Mouse (Mus musculus): ENCODE results near the gene Lrrc55. TPM values are rescaled to one million over a fixed set of nuclear protein-coding genes. Genes with fewer than 3 reads are reported as not detected.
"Not testable (repeated sequence)": the region's sequence is repeated elsewhere in the genome, so short reads cannot be mapped to it uniquely, and the experiment has no call there.

Lrrc55 gene
- 0.10 and 0.25 TPM in 2 replicates for polyA plus RNA-seq (2015; fragmentation: Nextera tagmentation; extraction: Ambion mirVana)

DNA sequence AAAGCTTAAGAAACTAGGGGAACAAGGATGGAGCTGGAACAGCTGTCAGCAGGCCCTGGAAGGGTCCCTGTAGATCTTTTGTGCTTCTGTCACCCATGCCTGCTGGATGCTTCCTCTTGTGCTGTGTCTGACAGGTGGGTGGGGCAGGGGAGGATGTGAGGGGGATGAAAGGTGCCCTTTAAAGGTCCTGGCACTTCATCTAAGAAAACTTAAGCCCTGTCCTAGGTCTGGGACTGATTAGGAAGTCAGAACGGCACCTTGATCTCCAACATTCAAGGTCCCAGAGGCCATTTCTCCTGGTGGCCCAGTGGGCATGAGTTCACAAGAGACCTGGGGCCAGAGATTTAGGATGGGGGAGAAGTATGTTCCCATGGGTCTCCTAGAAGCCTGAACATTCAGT, at the start of gene Lrrc55:
Gene Lrrc55 (minus strand): TSS at position 297 of the 400 bp plus-strand sequence.
- Histone ChIP-seq H3K4me3 (ENCODE audit: low read depth, low read length) (no peak within 1 kb of the TSS), H3K4me2 (replicated peaks; ENCODE audit: low read depth, low read length) (no peak within 1 kb of the TSS), H3K27me3 (replicated peaks; ENCODE audit: insufficient read depth, low read length) (no peaks in the 10 kb centered on the region), H3K9ac (replicated peaks; ENCODE audit: low read depth) (no peak within 1 kb of the TSS), H3K9me3 (ENCODE audit: low read length) (no peaks in the 10 kb centered on the region), H3K4me1 (ENCODE audit: insufficient read depth, low read depth, low read length) (no peaks in the 10 kb centered on the region), H3K27ac (ENCODE audit: low read length) (no peak within 1 kb of the TSS), H3K36me3 (ENCODE audit: insufficient read depth, low read length) (no peaks in the 10 kb centered on the region)
- WGBS, result 87% methylated on average over 1 of the region's 1 CpGs
- DNase-seq (ENCODE audit: low spot score), result no peak
- no peak for ATAC-seq
- TF ChIP-seq EP300 (IDR thresholded peaks at IDR 0.05), result no peak
- TF ChIP-seq CTCF (IDR thresholded peaks at IDR 0.05), result no peak

DNA sequence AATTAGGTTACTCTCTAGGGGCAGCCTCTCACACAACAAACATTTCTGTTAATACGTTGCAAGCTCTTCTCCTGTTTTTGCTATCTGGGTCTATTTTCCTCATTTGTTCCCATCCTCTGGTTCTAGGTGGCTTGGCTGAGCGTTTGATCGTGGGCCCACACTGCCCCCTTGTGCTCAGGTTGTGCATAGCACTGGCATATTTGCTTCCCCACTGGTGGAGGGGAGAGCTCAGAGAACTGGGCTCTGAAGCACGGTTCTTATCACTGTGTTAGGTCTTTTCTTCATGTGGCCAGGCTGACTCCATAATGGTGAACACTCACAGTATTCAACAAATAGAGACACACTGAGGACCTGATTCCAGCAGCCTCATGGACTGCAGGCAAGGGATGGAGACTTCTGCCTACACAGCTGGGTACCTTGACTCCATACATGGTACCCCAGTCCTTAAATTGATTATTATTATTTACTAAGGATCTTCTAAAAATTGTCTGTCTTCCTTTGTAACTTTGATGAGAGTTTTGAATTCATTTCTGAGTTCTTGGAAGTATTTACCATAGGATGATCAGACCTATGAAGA, 49.6 kb upstream of the Lrrc55 start:
- H3K4me2 ChIP-seq (replicated peaks; ENCODE audit: low read depth, low read length), result no peak overlapping the region
- no peak overlapping the region for H3K9ac ChIP-seq (replicated peaks; ENCODE audit: low read depth)
- 2% methylated on average over 4 of the region's 4 CpGs for WGBS
- no peaks in the 10 kb centered on the region for H3K9me3 ChIP-seq (ENCODE audit: low read length)
- H3K4me1 ChIP-seq (ENCODE audit: insufficient read depth, low read depth, low read length), result no peaks in the 10 kb centered on the region
- H3K27me3 ChIP-seq (replicated peaks; ENCODE audit: insufficient read depth, low read length), result no peaks in the 10 kb centered on the region
- H3K27ac ChIP-seq (ENCODE audit: low read length), result no peak overlapping the region
- ATAC-seq (peak; percentile 43; the same call in 1 of the 2 replicates), DNase-seq (ENCODE audit: low spot score) (peak; percentile 70)
- TF ChIP-seq CTCF (IDR thresholded peaks at IDR 0.05), result peak; percentile 98
- no peak for TF ChIP-seq EP300 (IDR thresholded peaks at IDR 0.05)
- H3K36me3 ChIP-seq (ENCODE audit: insufficient read depth, low read length), result no peaks in the 10 kb centered on the region
- no peak overlapping the region for H3K4me3 ChIP-seq (ENCODE audit: low read depth, low read length)

- Histone ChIP-seq H3K27me3 (replicated peaks; ENCODE audit: insufficient read depth, low read length) (no peaks in the 10 kb centered on the region), H3K4me1 (ENCODE audit: insufficient read depth, low read depth, low read length) (no peaks in the 10 kb centered on the region), H3K4me3 (ENCODE audit: low read depth, low read length) (no peak overlapping the region), H3K36me3 (ENCODE audit: insufficient read depth, low read length) (no peaks in the 10 kb centered on the region), H3K4me2 (replicated peaks; ENCODE audit: low read depth, low read length) (no peak overlapping the region), H3K9me3 (ENCODE audit: low read length) (no peaks in the 10 kb centered on the region), H3K27ac (ENCODE audit: low read length) (no peak overlapping the region), H3K9ac (replicated peaks; ENCODE audit: low read depth) (no peak overlapping the region)
- no peak for DNase-seq (ENCODE audit: low spot score)
- no peak for ATAC-seq
- no peak for TF ChIP-seq CTCF (IDR thresholded peaks at IDR 0.05)
- TF ChIP-seq EP300 (IDR thresholded peaks at IDR 0.05), result no peak
- WGBS, result 72% methylated on average over 5 of the region's 5 CpGs
These were observed 48.7 kb upstream of the Lrrc55 start for GRCm38 (mm10) chr2:85245737-85246136.

GRCm38 (mm10) chr2:85238068-85238667, 41.2 kb upstream of the Lrrc55 start:
- TF ChIP-seq CTCF (IDR thresholded peaks at IDR 0.05), result no peak
- TF ChIP-seq EP300 (IDR thresholded peaks at IDR 0.05), result 0 out of 2 replicates have a peak, but pooled peaks have one; percentile 27
- H3K4me3 ChIP-seq (ENCODE audit: low read depth, low read length), result no peak overlapping the region
- no peaks in the 10 kb centered on the region for H3K36me3 ChIP-seq (ENCODE audit: insufficient read depth, low read length)
- H3K9me3 ChIP-seq (ENCODE audit: low read length), result no peaks in the 10 kb centered on the region
- H3K27ac ChIP-seq (ENCODE audit: low read length), result no peak overlapping the region
- 30% methylated on average over 4 of the region's 4 CpGs for WGBS
- ATAC-seq, result peak; percentile 26; the same call in 1 of the 2 replicates
- H3K4me2 ChIP-seq (replicated peaks; ENCODE audit: low read depth, low read length), result no peak overlapping the region
- H3K9ac ChIP-seq (replicated peaks; ENCODE audit: low read depth), result no peak overlapping the region
- no peak for DNase-seq (ENCODE audit: low spot score)
- H3K27me3 ChIP-seq (replicated peaks; ENCODE audit: insufficient read depth, low read length), result no peaks in the 10 kb centered on the region
- H3K4me1 ChIP-seq (ENCODE audit: insufficient read depth, low read depth, low read length), result no peaks in the 10 kb centered on the region

- H3K27me3 ChIP-seq (replicated peaks; ENCODE audit: insufficient read depth, low read length); DNase-seq (ENCODE audit: low spot score); H3K36me3 ChIP-seq (ENCODE audit: insufficient read depth, low read length); H3K4me2 ChIP-seq (replicated peaks; ENCODE audit: low read depth, low read length); H3K27ac ChIP-seq (ENCODE audit: low read length); H3K9ac ChIP-seq (replicated peaks; ENCODE audit: low read depth); ATAC-seq; H3K9me3 ChIP-seq (ENCODE audit: low read length); H3K4me3 ChIP-seq (ENCODE audit: low read depth, low read length); H3K4me1 ChIP-seq (ENCODE audit: insufficient read depth, low read depth, low read length): not testable (repeated sequence)
- WGBS, result 91% methylated on average over 2 of the region's 2 CpGs
These were observed 40.2 kb upstream of the Lrrc55 start for GRCm38 (mm10) chr2:85237231-85237630.

GRCm38 (mm10) chr2:85230771-85231511, 33.9 kb upstream of the Lrrc55 start:
- 64% methylated on average over 4 of the region's 4 CpGs for WGBS
- DNase-seq (ENCODE audit: low spot score), result no peak
- Histone ChIP-seq H3K4me2 (replicated peaks; ENCODE audit: low read depth, low read length) (no peak overlapping the region), H3K4me3 (ENCODE audit: low read depth, low read length) (no peak overlapping the region), H3K27me3 (replicated peaks; ENCODE audit: insufficient read depth, low read length) (no peaks in the 10 kb centered on the region), H3K27ac (ENCODE audit: low read length) (no peak overlapping the region), H3K4me1 (ENCODE audit: insufficient read depth, low read depth, low read length) (no peaks in the 10 kb centered on the region), H3K9me3 (ENCODE audit: low read length) (no peaks in the 10 kb centered on the region), H3K36me3 (ENCODE audit: insufficient read depth, low read length) (no peaks in the 10 kb centered on the region), H3K9ac (replicated peaks; ENCODE audit: low read depth) (no peak overlapping the region)
- ATAC-seq, result no peak
- TF ChIP-seq EP300 (IDR thresholded peaks at IDR 0.05) (no peak), CTCF (IDR thresholded peaks at IDR 0.05) (no peak)

All from lung, postnatal 0 days (tissue).